Mouse (Mus musculus) limb, embryonic 13.5 days (tissue): ENCODE measurements around the gene Ccdc194. TPM values are rescaled to one million over a fixed set of nuclear protein-coding genes. Genes with fewer than 3 reads are reported as not detected.

Experiments
- ATAC-seq: fragments of 200-750 bp; cut with Nextera tagmentation; 2 replicates; pipeline ENCODE4 v1.8.0; 2017; ENCODE audit warnings: low read depth, moderate number of reproducible peaks, moderate TSS enrichment; ENCODE audit not compliant: low FRiP score
- H3K27ac ChIP-seq: fragments of 300-500 bp; sonication (generic); 2 replicates; pipeline ENCODE4 v1.5.1; 2015; ENCODE audit warnings: inconsistent platforms, mild to moderate bottlenecking, moderate library complexity
- H3K27me3 ChIP-seq: fragments of 300-500 bp; sonication (generic); 2 replicates; pipeline ENCODE4 v1.6.1; 2015; ENCODE audit warnings: mild to moderate bottlenecking, inconsistent platforms
- H3K36me3 ChIP-seq: fragments of 300-500 bp; sonication (generic); 2 replicates; pipeline ENCODE4 v1.6.1; 2015; ENCODE audit warnings: inconsistent platforms, mild to moderate bottlenecking, moderate library complexity
- H3K4me1 ChIP-seq: fragments of 300-500 bp; sonication (generic); 2 replicates; pipeline ENCODE4 v1.6.1; 2015; ENCODE audit warnings: inconsistent platforms
- H3K4me2 ChIP-seq: fragments of 300-500 bp; sonication (generic); replicated peaks from 2 replicates; pipeline ENCODE4 v1.6.1; 2015; ENCODE audit warnings: inconsistent platforms, mild to moderate bottlenecking, moderate library complexity
- H3K4me3 ChIP-seq: fragments of 300-500 bp; sonication (generic); 2 replicates; pipeline ENCODE4 v1.5.1; 2015; ENCODE audit warnings: moderate library complexity, mild to moderate bottlenecking, inconsistent platforms
- H3K9ac ChIP-seq: fragments of 300-500 bp; sonication (generic); 2 replicates; pipeline ENCODE4 v1.6.1; 2015; ENCODE audit warnings: mild to moderate bottlenecking, inconsistent platforms
- H3K9me3 ChIP-seq: fragments of 300-500 bp; sonication (generic); 2 replicates; pipeline ENCODE4 v1.6.1; 2016; ENCODE audit warnings: inconsistent platforms
- WGBS: fragments of 180-500 bp; shearing (Covaris S2); methylation state at CpG from one replicate; pipeline ENCODE4 v1.1.7; 2015; 5-methylcytosine and 5-hydroxymethylcytosine counted together
- polyA plus RNA-seq: library from polyadenylated mRNA; unstranded; fragments of >200 nt; fragmentation: Nextera tagmentation; extraction: Ambion mirVana; gene quantifications from 2 replicates; pipeline ENCODE4 v1.2.1, GENCODE M21; 2015

Gene Ccdc194
- polyA plus RNA-seq, 1 experiment from 2014 or later = 0.41 TPM

DNA sequence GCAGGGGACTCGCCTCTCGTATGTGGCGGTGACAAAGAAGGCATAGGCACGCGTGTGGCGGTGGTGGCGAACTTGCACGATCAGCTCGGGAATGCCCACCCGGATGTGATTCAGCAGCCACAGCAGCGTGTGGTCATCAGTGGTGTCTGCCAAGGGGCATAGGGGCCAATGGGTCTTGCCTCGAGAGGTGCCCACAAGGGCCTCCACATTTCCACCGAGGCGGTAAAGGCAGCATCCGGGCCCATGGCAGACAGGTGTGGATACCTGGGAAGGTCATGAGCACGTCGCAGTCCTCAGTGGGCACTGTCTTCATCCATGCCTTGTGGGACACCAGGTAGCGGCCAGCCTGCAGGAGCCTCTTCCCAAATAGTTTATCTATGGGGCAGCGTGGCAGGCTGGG, 40.8 kb downstream of the Ccdc194 start:
- peak overlapping the region; percentile 93 for H3K4me2 ChIP-seq
- 93% methylated on average over 19 of the region's 19 CpGs for WGBS
- H3K4me1 ChIP-seq = peaks cover 32% of the 10 kb centered on the region
- H3K4me3 ChIP-seq = peak overlapping the region; percentile 74
- no peak for ATAC-seq
- H3K9me3 ChIP-seq = no peaks in the 10 kb centered on the region
- H3K36me3 ChIP-seq = peaks cover 44% of the 10 kb centered on the region
- no peak overlapping the region for H3K27ac ChIP-seq
- peak overlapping the region; percentile 90; the same call in 1 of the 2 replicates for H3K9ac ChIP-seq
- no peaks in the 10 kb centered on the region for H3K27me3 ChIP-seq

DNA sequence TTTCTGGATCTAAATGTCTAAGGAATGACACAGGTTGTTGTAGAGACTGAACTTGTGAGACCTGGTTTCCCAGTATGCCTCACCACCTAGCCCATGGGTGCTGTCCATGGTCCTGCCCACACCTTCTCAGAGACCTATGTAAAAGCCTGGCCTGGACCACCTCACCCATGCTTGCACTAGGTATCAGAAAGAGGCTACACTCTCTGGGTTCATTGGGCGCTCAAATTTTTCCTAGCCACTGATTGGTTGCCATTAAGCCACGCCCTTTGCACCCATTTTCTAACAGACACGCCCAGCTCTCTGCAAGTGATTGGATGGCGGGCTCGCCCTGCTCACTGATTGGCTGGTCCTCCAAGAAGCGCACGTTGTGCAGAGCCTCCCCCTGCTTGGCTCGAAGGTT, 41.6 kb downstream of the Ccdc194 start:
- Histone ChIP-seq H3K36me3 (peaks cover 52% of the 10 kb centered on the region), H3K9me3 (no peaks in the 10 kb centered on the region), H3K27me3 (no peaks in the 10 kb centered on the region), H3K4me3 (peak overlapping the region; percentile 5; the same call in 1 of the 2 replicates), H3K4me2 (peak overlapping the region; percentile 93; the same call in 1 of the 2 replicates), H3K27ac (no peak overlapping the region), H3K9ac (no peak overlapping the region), H3K4me1 (peaks cover 24% of the 10 kb centered on the region)
- WGBS = 42% methylated on average over 8 of the region's 8 CpGs
- ATAC-seq = no peak

GRCm38 (mm10) chr8:71478943-71479342, 46.6 kb downstream of the Ccdc194 start:
- Histone ChIP-seq H3K9me3 (no peaks in the 10 kb centered on the region), H3K4me2 (no peak overlapping the region), H3K27ac (no peak overlapping the region), H3K9ac (no peak overlapping the region), H3K36me3 (peaks cover 64% of the 10 kb centered on the region), H3K4me3 (no peak overlapping the region), H3K27me3 (no peaks in the 10 kb centered on the region), H3K4me1 (peaks cover 20% of the 10 kb centered on the region)
- 91% methylated on average over 11 of the region's 11 CpGs for WGBS
- ATAC-seq = no peak

GRCm38 (mm10) chr8:71477196-71477845, 48.2 kb downstream of the Ccdc194 start:
- peak overlapping the region; percentile 86 for H3K4me2 ChIP-seq
- H3K4me3 ChIP-seq = peak overlapping the region; percentile 65
- no peak for ATAC-seq
- peaks cover 66% of the 10 kb centered on the region for H3K36me3 ChIP-seq
- H3K4me1 ChIP-seq = peaks cover 20% of the 10 kb centered on the region
- H3K9ac ChIP-seq = peak overlapping the region; percentile 80; the same call in 1 of the 2 replicates
- WGBS = 47% methylated on average over 14 of the region's 14 CpGs
- no peak overlapping the region for H3K27ac ChIP-seq
- no peaks in the 10 kb centered on the region for H3K9me3 ChIP-seq
- no peaks in the 10 kb centered on the region for H3K27me3 ChIP-seq

DNA sequence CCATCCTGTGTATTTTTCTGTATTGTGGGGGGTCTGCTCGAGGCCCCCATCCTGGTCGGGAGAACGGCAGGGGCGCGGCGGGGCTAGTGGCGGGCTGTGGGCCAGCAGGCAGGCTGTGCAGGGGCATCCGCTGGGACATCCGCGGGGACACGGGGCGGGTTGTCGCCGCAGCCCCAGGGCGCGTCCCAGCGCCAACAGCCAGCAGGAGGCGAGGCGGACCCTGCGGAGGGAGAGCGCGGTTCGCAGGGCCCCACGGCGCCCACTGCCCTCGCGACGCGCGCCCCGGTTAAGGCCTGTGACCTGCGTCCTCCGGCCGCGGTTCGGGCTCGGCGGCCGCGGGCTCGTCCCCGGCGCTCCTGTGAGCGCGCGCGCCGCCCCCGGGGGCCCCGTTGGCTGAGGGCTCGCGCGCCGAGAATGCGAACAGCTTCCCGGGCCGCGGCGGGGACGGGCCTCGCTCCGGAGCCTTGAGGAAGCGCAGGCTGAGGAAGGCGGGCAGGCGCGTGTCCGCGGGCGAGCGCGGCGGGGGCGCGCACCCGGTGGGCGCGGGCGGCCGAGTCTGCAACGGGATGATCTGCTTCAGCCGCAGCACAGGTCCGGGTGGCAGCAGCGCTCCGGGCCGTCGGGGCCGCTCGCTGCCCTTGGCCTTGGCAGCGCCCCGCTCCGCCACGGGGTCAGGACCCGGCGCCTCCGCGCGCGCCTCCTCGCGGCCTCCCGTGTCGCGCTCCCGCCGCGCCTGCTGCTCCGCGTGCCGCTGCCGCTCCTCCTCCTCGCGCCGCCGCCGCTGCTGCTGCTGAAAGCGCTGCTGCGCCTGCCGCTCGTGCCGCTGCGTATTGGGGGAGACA, 49.2 kb downstream of the Ccdc194 start:
- Histone ChIP-seq H3K36me3 (peaks cover 67% of the 10 kb centered on the region), H3K27me3 (no peaks in the 10 kb centered on the region), H3K27ac (peak overlapping the region; percentile 79), H3K9ac (peak overlapping the region; percentile 80), H3K4me2 (peak overlapping the region; percentile 86), H3K4me3 (peak overlapping the region; percentile 65), H3K4me1 (peaks cover 21% of the 10 kb centered on the region), H3K9me3 (no peaks in the 10 kb centered on the region)
- under 1% methylated on average over 71 of the region's 121 CpGs for WGBS
- peak; percentile 68 for ATAC-seq

- 0 out of 2 replicates have a peak, but pooled peaks have one; percentile 4 for ATAC-seq
- Histone ChIP-seq H3K36me3 (peaks cover 67% of the 10 kb centered on the region), H3K27ac (peak overlapping the region; percentile 79; the same call in 1 of the 2 replicates), H3K4me2 (peak overlapping the region; percentile 86), H3K27me3 (no peaks in the 10 kb centered on the region), H3K4me1 (peaks cover 25% of the 10 kb centered on the region), H3K9me3 (no peaks in the 10 kb centered on the region), H3K9ac (peak overlapping the region; percentile 80), H3K4me3 (peak overlapping the region; percentile 65)
- 16% methylated on average over 4 of the region's 4 CpGs for WGBS
Measured at GRCm38 (mm10) chr8:71475702-71476075, 49.8 kb downstream of the Ccdc194 start.

- Histone ChIP-seq H3K36me3 (peaks cover 61% of the 10 kb centered on the region), H3K4me3 (peak overlapping the region; percentile 65; the same call in 1 of the 2 replicates), H3K4me1 (peaks cover 31% of the 10 kb centered on the region), H3K27ac (0 out of 2 replicates have a peak overlapping the region, but pooled peaks have one; percentile 79), H3K4me2 (peak overlapping the region; percentile 86; the same call in 1 of the 2 replicates), H3K9ac (0 out of 2 replicates have a peak overlapping the region, but pooled peaks have one; percentile 80), H3K9me3 (no peaks in the 10 kb centered on the region), H3K27me3 (no peaks in the 10 kb centered on the region)
- no peak for ATAC-seq
- 85% methylated on average over 25 of the region's 25 CpGs for WGBS
Measured at GRCm38 (mm10) chr8:71474785-71475701, 50.5 kb downstream of the Ccdc194 start.

DNA sequence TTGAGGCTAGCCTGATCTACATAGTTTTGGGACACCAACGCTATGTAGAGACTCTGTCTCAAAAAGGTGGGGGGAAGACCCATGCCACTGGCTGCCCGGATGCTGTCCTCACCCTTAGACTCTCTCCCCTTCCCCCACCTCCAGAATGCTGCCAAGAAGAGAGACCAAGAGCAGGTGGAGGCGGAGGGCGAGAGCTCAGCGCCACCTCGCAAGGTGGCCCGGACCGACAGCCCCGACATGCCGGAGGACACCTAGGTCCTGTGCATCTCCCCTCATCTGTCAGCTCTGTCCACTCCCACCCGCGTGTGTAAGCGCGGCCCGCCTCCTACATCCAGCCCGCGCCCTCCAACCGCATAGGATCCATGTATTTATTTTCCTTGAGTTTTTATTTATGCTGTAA, 51.2 kb downstream of the Ccdc194 start:
- Histone ChIP-seq H3K4me3 (no peak overlapping the region), H3K27me3 (no peaks in the 10 kb centered on the region), H3K9ac (no peak overlapping the region), H3K9me3 (no peaks in the 10 kb centered on the region), H3K27ac (no peak overlapping the region), H3K36me3 (peaks cover 54% of the 10 kb centered on the region), H3K4me1 (peaks cover 37% of the 10 kb centered on the region), H3K4me2 (no peak overlapping the region)
- no peak for ATAC-seq
- WGBS = 97% methylated on average over 18 of the region's 18 CpGs

DNA sequence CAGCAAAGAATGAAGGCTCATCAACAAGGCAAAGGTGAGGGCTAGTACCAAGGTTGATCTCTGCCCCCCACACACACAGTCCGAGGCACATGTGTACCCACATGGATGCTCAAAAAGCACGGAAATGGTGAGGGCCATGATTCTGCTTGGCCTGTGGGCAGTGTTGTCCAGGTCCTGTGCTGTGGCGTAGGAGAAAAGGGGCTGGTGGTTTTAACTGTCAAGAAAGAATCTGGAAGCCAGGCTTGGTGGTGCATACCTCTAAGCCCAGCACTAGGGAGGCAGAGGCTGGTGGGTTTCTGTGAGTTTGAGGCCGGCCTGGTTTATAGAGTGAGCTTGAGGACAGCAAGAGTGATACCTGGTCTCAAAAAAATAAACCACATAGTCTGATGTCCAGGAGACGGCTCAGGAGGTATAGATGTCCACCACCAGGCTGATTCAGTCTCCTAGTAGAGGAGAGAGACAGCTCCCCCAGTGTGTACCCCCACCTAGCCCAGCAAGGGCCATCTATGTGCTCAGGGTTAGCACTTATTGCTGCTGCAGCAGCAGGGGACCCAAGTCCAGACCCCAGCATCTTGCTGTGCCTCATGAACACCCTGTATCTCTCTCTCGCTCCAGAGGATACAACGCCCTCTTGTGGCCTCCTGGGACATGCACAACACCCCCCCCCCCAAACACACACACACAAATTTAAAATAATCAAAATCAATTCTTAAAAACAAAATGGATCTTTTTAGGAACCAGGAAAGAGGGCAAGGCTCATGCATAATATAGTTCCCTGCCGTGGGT, 52.7 kb downstream of the Ccdc194 start:
- no peak overlapping the region for H3K4me3 ChIP-seq
- peaks cover 37% of the 10 kb centered on the region for H3K4me1 ChIP-seq
- H3K36me3 ChIP-seq = peaks cover 47% of the 10 kb centered on the region
- H3K27me3 ChIP-seq = no peaks in the 10 kb centered on the region
- no peak for ATAC-seq
- 85% methylated on average over 8 of the region's 8 CpGs for WGBS
- H3K4me2 ChIP-seq = no peak overlapping the region
- H3K9ac ChIP-seq = no peak overlapping the region
- H3K9me3 ChIP-seq = no peaks in the 10 kb centered on the region
- H3K27ac ChIP-seq = no peak overlapping the region

- Histone ChIP-seq H3K27me3 (no peaks in the 10 kb centered on the region), H3K9me3 (no peaks in the 10 kb centered on the region), H3K4me1 (peaks cover 28% of the 10 kb centered on the region), H3K27ac (no peak overlapping the region), H3K4me3 (no peak overlapping the region), H3K4me2 (no peak overlapping the region), H3K9ac (no peak overlapping the region), H3K36me3 (peaks cover 47% of the 10 kb centered on the region)
- 93% methylated on average over 17 of the region's 17 CpGs for WGBS
- ATAC-seq = no peak
Measured at GRCm38 (mm10) chr8:71471861-71472260, 53.6 kb downstream of the Ccdc194 start.

- Histone ChIP-seq H3K27ac (no peak overlapping the region), H3K9me3 (no peaks in the 10 kb centered on the region), H3K4me2 (peak overlapping the region; percentile 94; the same call in 1 of the 2 replicates), H3K27me3 (no peaks in the 10 kb centered on the region), H3K4me1 (peaks cover 26% of the 10 kb centered on the region), H3K4me3 (no peak overlapping the region), H3K36me3 (peaks cover 47% of the 10 kb centered on the region), H3K9ac (no peak overlapping the region)
- no peak for ATAC-seq
- 75% methylated on average over 5 of the region's 5 CpGs for WGBS
Measured at GRCm38 (mm10) chr8:71470913-71471255, 54.6 kb downstream of the Ccdc194 start.
